Mouse (Mus musculus) small intestine, adult 2 months (tissue): ENCODE results near the gene Bcr.

Source experiments
- CTCF ChIP-seq: fragments of 200-500 bp; IDR thresholded peaks from 2 replicates; pipeline ENCODE4 v1.5.1; 2012; ENCODE audit warnings: low read depth, mild to moderate bottlenecking, control low read depth, inconsistent platforms, low read length, moderate library complexity, mixed read lengths; ENCODE audit not compliant: insufficient replicate concordance, insufficient read length; ENCODE audit errors: extremely low read depth
- POLR2A ChIP-seq: fragments of 200-500 bp; IDR thresholded peaks from 2 replicates; pipeline ENCODE4 v1.6.1; 2012; ENCODE audit warnings: low read depth, mild to moderate bottlenecking, control low read depth, inconsistent platforms, low read length, moderate library complexity

DNA sequence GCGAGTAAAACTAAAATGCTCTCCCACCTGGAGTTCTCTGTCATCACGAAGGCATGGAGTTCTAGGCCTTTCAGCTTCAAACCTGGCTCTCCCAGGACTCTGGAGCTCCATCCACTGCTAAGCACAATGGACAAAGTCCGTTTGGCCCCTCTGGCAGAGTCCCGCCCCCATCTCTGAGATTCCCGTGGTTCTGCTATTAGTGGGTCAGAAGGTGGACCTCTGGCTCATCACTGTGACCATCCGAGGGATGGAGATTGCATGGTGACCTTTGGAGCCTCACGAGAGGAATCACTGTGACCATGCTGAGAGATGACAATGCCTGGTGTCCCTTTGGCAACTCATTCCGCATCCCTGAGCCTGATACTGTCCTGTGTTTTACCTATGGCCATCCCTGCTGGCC lies 7.5 kb upstream of the Bcr start:
- no peak for TF ChIP-seq CTCF
- TF ChIP-seq POLR2A: no peak
